Mouse (Mus musculus): ENCODE measurements around the gene Zfp850. TPM values are rescaled to one million over a fixed set of nuclear protein-coding genes. Genes with fewer than 3 reads are reported as not detected.

Gene Zfp850
- polyA plus RNA-seq (2012; rRNA removed): 2.2 and 2.7 TPM in 2 replicates

GRCm38 (mm10) chr7:28013549-28014444 is at the start of gene Zfp850:
Zfp850 (minus strand) TSS chr7:28014115.
- Histone ChIP-seq H3K4me3 (replicated peaks; ENCODE audit: insufficient read depth, low read depth, low read length) (peak within 1 kb of the TSS; percentile 99), H3K4me1 (ENCODE audit: control insufficient read depth, insufficient read depth, low read length) (no peaks in the 10 kb centered on the region), H3K27ac (ENCODE audit: insufficient read depth, low read length) (peak within 1 kb of the TSS; percentile 22; the same call in 1 of the 2 replicates), H3K27me3 (ENCODE audit: control insufficient read depth, insufficient read depth, low read length) (no peaks in the 10 kb centered on the region)
- WGBS: under 1% methylated on average over 47 of the region's 47 CpGs
- peak; percentile 79 to 81 for DNase-seq
- TF ChIP-seq POLR2A (IDR thresholded peaks at IDR 0.05; ENCODE audit: borderline replicate concordance, insufficient read depth, low read length) (peak; percentile 30; the same call in 1 of the 2 replicates), CTCF (IDR thresholded peaks at IDR 0.05; ENCODE audit: borderline replicate concordance, insufficient read depth, low read depth, low read length) (no peak)

- H3K4me1 ChIP-seq (ENCODE audit: control insufficient read depth, insufficient read depth, low read length): no peaks in the 10 kb centered on the region
- H3K27me3 ChIP-seq (ENCODE audit: control insufficient read depth, insufficient read depth, low read length): no peaks in the 10 kb centered on the region
- DNase-seq: no peak
- no peak for TF ChIP-seq CTCF (IDR thresholded peaks at IDR 0.05; ENCODE audit: borderline replicate concordance, insufficient read depth, low read depth, low read length)
- TF ChIP-seq POLR2A (IDR thresholded peaks at IDR 0.05; ENCODE audit: borderline replicate concordance, insufficient read depth, low read length): no peak
- WGBS: 98% methylated on average over 1 of the region's 1 CpGs
- H3K27ac ChIP-seq (ENCODE audit: insufficient read depth, low read length): no peak overlapping the region
- H3K4me3 ChIP-seq (replicated peaks; ENCODE audit: insufficient read depth, low read depth, low read length): no peak overlapping the region
These were observed 46.1 kb upstream of the Zfp850 start for GRCm38 (mm10) chr7:28059972-28060371.

GRCm38 (mm10) chr7:28053046-28053930 is 39.4 kb upstream of the Zfp850 start:
- H3K27ac ChIP-seq (ENCODE audit: insufficient read depth, low read length): no peak overlapping the region
- DNase-seq: no peak
- WGBS: 81% methylated on average over 6 of the region's 6 CpGs
- no peak overlapping the region for H3K4me3 ChIP-seq (replicated peaks; ENCODE audit: insufficient read depth, low read depth, low read length)
- H3K27me3 ChIP-seq (ENCODE audit: control insufficient read depth, insufficient read depth, low read length): no peaks in the 10 kb centered on the region
- no peak for TF ChIP-seq POLR2A (IDR thresholded peaks at IDR 0.05; ENCODE audit: borderline replicate concordance, insufficient read depth, low read length)
- TF ChIP-seq CTCF (IDR thresholded peaks at IDR 0.05; ENCODE audit: borderline replicate concordance, insufficient read depth, low read depth, low read length): no peak
- peaks cover 7% of the 10 kb centered on the region for H3K4me1 ChIP-seq (ENCODE audit: control insufficient read depth, insufficient read depth, low read length)

- 57% methylated on average over 17 of the region's 17 CpGs for WGBS
- Histone ChIP-seq H3K4me3 (replicated peaks; ENCODE audit: insufficient read depth, low read depth, low read length) (no peak overlapping the region), H3K27me3 (ENCODE audit: control insufficient read depth, insufficient read depth, low read length) (no peaks in the 10 kb centered on the region), H3K4me1 (ENCODE audit: control insufficient read depth, insufficient read depth, low read length) (peaks cover 7% of the 10 kb centered on the region), H3K27ac (ENCODE audit: insufficient read depth, low read length) (no peak overlapping the region)
- peak in 1 of 2 experiments; percentile 38 for DNase-seq
- TF ChIP-seq CTCF (IDR thresholded peaks at IDR 0.05; ENCODE audit: borderline replicate concordance, insufficient read depth, low read depth, low read length) (no peak), POLR2A (IDR thresholded peaks at IDR 0.05; ENCODE audit: borderline replicate concordance, insufficient read depth, low read length) (no peak)
These were observed 36.7 kb upstream of the Zfp850 start for GRCm38 (mm10) chr7:28050584-28050983.

- no peaks in the 10 kb centered on the region for H3K27me3 ChIP-seq (ENCODE audit: control insufficient read depth, insufficient read depth, low read length)
- under 1% methylated on average over 52 of the region's 52 CpGs for WGBS
- peak; percentile 69 for TF ChIP-seq CTCF (IDR thresholded peaks at IDR 0.05; ENCODE audit: borderline replicate concordance, insufficient read depth, low read depth, low read length)
- TF ChIP-seq POLR2A (IDR thresholded peaks at IDR 0.05; ENCODE audit: borderline replicate concordance, insufficient read depth, low read length): peak; percentile 82; the same call in 1 of the 2 replicates
- peak within 1 kb of the TSS; percentile 88 for H3K4me3 ChIP-seq (replicated peaks; ENCODE audit: insufficient read depth, low read depth, low read length)
- H3K4me1 ChIP-seq (ENCODE audit: control insufficient read depth, insufficient read depth, low read length): peaks cover 7% of the 10 kb centered on the region
- peak; percentile 98 to 99 for DNase-seq
- peak within 1 kb of the TSS; percentile 45; the same call in 1 of the 2 replicates for H3K27ac ChIP-seq (ENCODE audit: insufficient read depth, low read length)
These were observed 35.8 kb upstream of the Zfp850 start, which contains the start of gene Psmc4 for GRCm38 (mm10) chr7:28049476-28050409. Psmc4 (minus strand) TSS chr7:28050101.

- Histone ChIP-seq H3K4me3 (replicated peaks; ENCODE audit: insufficient read depth, low read depth, low read length) (no peak overlapping the region), H3K27ac (ENCODE audit: insufficient read depth, low read length) (no peak overlapping the region), H3K4me1 (ENCODE audit: control insufficient read depth, insufficient read depth, low read length) (peaks cover 7% of the 10 kb centered on the region), H3K27me3 (ENCODE audit: control insufficient read depth, insufficient read depth, low read length) (no peaks in the 10 kb centered on the region)
- no peak for TF ChIP-seq POLR2A (IDR thresholded peaks at IDR 0.05; ENCODE audit: borderline replicate concordance, insufficient read depth, low read length)
- TF ChIP-seq CTCF (IDR thresholded peaks at IDR 0.05; ENCODE audit: borderline replicate concordance, insufficient read depth, low read depth, low read length): no peak
- DNase-seq: no peak
- 57% methylated on average over 4 of the region's 4 CpGs for WGBS
These were observed 30.6 kb upstream of the Zfp850 start for GRCm38 (mm10) chr7:28044524-28044923.
